Mouse (Mus musculus) thymus, adult 2 months (tissue): ENCODE data around the gene Wdr90.

Experiments
- CTCF ChIP-seq: fragments of 200-500 bp; IDR thresholded peaks from 2 replicates; pipeline ENCODE4 v1.5.1; 2012; ENCODE audit warnings: mild to moderate bottlenecking, control low read depth, low read length, moderate library complexity, borderline replicate concordance; ENCODE audit not compliant: control insufficient read depth, poor library complexity, insufficient read depth; ENCODE audit errors: extremely low read depth
- POLR2A ChIP-seq: fragments of 200-500 bp; IDR thresholded peaks from 2 replicates; pipeline ENCODE4 v1.6.1; 2012; ENCODE audit warnings: mild to moderate bottlenecking, low read length, control low read depth, moderate library complexity; ENCODE audit not compliant: control insufficient read depth, poor library complexity, insufficient read depth; ENCODE audit errors: extremely low read depth

DNA sequence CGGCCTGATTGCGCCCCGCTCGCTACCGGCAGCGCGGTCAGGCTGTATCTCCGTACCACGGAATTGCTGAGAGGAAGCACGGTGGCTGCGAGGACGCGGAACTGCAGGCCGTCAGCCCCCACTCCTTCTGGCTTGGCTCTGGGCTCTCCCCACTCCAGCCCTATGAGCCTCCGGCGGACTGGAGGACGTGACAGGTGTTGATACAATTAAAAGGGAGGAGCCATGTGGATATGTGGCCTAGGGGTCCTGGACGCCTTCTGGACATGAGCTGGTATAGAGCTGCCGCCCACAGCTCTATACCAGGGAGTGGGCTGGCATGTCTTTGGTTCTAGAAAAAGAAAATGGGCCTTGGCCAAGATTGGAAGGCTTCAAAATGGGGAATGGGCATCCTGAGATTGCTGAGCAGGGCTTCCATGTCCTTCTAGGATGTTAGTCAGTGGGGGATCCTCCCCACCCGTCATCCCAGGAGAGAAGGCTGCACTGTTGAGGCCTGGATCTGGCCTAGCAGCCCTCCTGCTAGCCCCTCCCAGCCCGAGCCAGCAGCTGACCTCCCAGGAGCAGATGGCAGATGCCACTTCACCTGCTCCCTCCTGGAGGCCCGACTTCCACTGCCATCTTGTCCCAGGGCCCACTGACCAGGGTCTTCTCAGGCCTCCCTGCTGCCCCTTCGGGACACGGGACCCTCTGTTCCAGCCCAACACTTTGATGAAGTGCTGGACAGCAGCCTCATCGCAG is 51.5 kb downstream of the Wdr90 start:
- TF ChIP-seq CTCF, result no peak
- no peak for TF ChIP-seq POLR2A
